Mouse (Mus musculus) thymus, adult 2 months (tissue): Measurements from ENCODE around the gene Ptx4.

Source experiments
- CTCF ChIP-seq: fragments of 200-500 bp; IDR thresholded peaks from 2 replicates; pipeline ENCODE4 v1.5.1; 2012; ENCODE audit warnings: mild to moderate bottlenecking, control low read depth, low read length, moderate library complexity, borderline replicate concordance; ENCODE audit not compliant: control insufficient read depth, poor library complexity, insufficient read depth; ENCODE audit errors: extremely low read depth
- POLR2A ChIP-seq: fragments of 200-500 bp; IDR thresholded peaks from 2 replicates; pipeline ENCODE4 v1.6.1; 2012; ENCODE audit warnings: mild to moderate bottlenecking, low read length, control low read depth, moderate library complexity; ENCODE audit not compliant: control insufficient read depth, poor library complexity, insufficient read depth; ENCODE audit errors: extremely low read depth

GRCm38 (mm10) chr17:25090450-25090849 lies 30.1 kb upstream of the Ptx4 start:
- TF ChIP-seq CTCF (no peak), POLR2A (no peak)
